Mouse (Mus musculus): ENCODE results near the gene Gltpd2. TPM values are rescaled to one million over a fixed set of nuclear protein-coding genes. Genes with fewer than 3 reads are reported as not detected.

Gene Gltpd2
- polyA plus RNA-seq, 1 experiment = not detected

DNA sequence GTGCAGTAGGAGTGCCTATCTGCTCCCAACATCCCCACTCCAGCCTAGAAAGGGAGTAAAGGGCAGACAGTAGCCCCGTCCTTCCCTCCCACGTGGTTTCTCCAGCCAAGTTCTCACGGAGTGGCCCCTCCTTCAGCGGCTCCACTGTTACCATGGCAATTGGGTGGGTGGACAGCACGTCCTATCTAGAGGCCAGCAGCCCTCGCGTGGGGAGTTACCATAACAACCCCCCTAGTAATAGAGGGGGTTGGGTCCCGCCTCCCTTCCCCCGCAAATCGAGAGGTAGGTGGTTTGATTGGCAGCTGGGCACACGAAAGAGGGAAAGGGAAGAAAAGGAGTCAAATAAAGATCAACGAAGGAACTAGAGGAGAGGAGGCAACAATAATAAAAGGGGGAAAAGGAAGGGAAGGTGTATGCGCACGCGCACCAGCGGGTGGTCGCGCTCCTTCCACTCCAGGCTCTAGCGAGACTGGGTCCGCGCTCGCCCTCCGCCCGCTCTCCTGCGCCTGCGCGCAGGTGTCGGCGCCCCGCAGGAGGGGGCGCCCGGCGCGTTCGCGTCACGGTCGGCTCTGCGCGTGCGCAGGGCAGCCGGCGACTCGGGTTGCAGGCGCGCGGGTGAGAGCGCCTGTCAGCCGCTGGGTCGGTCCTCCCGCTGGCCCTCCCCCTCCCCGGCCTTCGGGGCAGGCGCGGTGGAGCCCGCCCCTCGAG, 43.4 kb downstream of the Gltpd2 start, which contains the start of gene Mink1:
Gene Mink1 (plus strand): TSS at position 595 of the 708 bp plus-strand sequence.
- WGBS = under 1% methylated on average over 54 of the region's 57 CpGs
- Histone ChIP-seq H3K4me1 (ENCODE audit: control insufficient read depth, insufficient read depth, low read length) (no peaks in the 10 kb centered on the region; the same call in 1 of the 2 replicates), H3K27ac (ENCODE audit: control insufficient read depth, insufficient read depth, low read depth, low read length, poor library complexity) (peak within 1 kb of the TSS; percentile 29; the same call in 1 of the 2 replicates), H3K4me3 (replicated peaks; ENCODE audit: control insufficient read depth, low read depth, low read length) (peak within 1 kb of the TSS; percentile 91)
- TF ChIP-seq POLR2A (IDR thresholded peaks at IDR 0.05; ENCODE audit: borderline replicate concordance, control insufficient read depth, low read depth, low read length) = peak; percentile 18; the same call in 1 of the 2 replicates
- TF ChIP-seq CTCF (IDR thresholded peaks at IDR 0.05; ENCODE audit: control insufficient read depth, insufficient read depth, low read length) = no peak

DNA sequence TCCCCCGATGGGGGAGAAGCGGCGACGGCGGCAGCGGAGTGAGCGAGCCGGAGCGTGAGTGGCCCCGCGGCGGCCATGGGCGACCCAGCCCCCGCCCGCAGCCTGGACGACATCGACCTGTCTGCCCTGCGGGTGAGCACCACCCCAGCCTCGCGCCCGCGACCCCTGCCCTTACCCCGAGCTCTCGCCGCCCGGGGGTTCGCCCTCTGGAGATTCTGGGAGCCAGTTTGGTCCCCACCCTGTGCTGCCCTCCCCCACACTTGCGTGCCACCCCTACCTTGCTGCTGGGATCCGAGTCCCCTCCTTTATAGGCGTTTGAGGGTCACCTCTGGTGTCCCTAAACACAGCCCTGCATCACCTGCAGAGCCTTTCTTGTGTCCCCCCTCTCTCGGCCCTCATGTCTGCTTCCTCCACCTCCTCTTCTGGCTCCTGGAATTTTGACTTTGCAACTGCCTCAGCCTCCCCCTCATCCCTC, 44.0 kb downstream of the Gltpd2 start:
- no peaks in the 10 kb centered on the region; the same call in 1 of the 2 replicates for H3K4me1 ChIP-seq (ENCODE audit: control insufficient read depth, insufficient read depth, low read length)
- TF ChIP-seq CTCF (IDR thresholded peaks at IDR 0.05; ENCODE audit: control insufficient read depth, insufficient read depth, low read length) = no peak
- TF ChIP-seq POLR2A (IDR thresholded peaks at IDR 0.05; ENCODE audit: borderline replicate concordance, control insufficient read depth, low read depth, low read length) = no peak
- under 1% methylated on average over 26 of the region's 31 CpGs for WGBS
- H3K27ac ChIP-seq (ENCODE audit: control insufficient read depth, insufficient read depth, low read depth, low read length, poor library complexity) = peak overlapping the region; percentile 29; the same call in 1 of the 2 replicates
- H3K4me3 ChIP-seq (replicated peaks; ENCODE audit: control insufficient read depth, low read depth, low read length) = peak overlapping the region; percentile 91

GRCm38 (mm10) chr11:70563470-70564275, 44.7 kb downstream of the Gltpd2 start:
- TF ChIP-seq POLR2A (IDR thresholded peaks at IDR 0.05; ENCODE audit: borderline replicate concordance, control insufficient read depth, low read depth, low read length) (no peak), CTCF (IDR thresholded peaks at IDR 0.05; ENCODE audit: control insufficient read depth, insufficient read depth, low read length) (no peak)
- H3K27ac ChIP-seq (ENCODE audit: control insufficient read depth, insufficient read depth, low read depth, low read length, poor library complexity) = no peak overlapping the region
- 2% methylated on average over 25 of the region's 25 CpGs for WGBS
- peak overlapping the region; percentile 91 for H3K4me3 ChIP-seq (replicated peaks; ENCODE audit: control insufficient read depth, low read depth, low read length)
- no peaks in the 10 kb centered on the region; the same call in 1 of the 2 replicates for H3K4me1 ChIP-seq (ENCODE audit: control insufficient read depth, insufficient read depth, low read length)

- H3K4me1 ChIP-seq (ENCODE audit: control insufficient read depth, insufficient read depth, low read length) = no peaks in the 10 kb centered on the region; the same call in 1 of the 2 replicates
- no peak overlapping the region for H3K27ac ChIP-seq (ENCODE audit: control insufficient read depth, insufficient read depth, low read depth, low read length, poor library complexity)
- TF ChIP-seq POLR2A (IDR thresholded peaks at IDR 0.05; ENCODE audit: borderline replicate concordance, control insufficient read depth, low read depth, low read length) (no peak), CTCF (IDR thresholded peaks at IDR 0.05; ENCODE audit: control insufficient read depth, insufficient read depth, low read length) (no peak)
- no peak overlapping the region for H3K4me3 ChIP-seq (replicated peaks; ENCODE audit: control insufficient read depth, low read depth, low read length)
- WGBS = 54% methylated on average over 4 of the region's 4 CpGs
These were observed 45.4 kb downstream of the Gltpd2 start for GRCm38 (mm10) chr11:70564276-70564873.

- H3K4me3 ChIP-seq (replicated peaks; ENCODE audit: control insufficient read depth, low read depth, low read length) = no peak overlapping the region
- H3K27ac ChIP-seq (ENCODE audit: control insufficient read depth, insufficient read depth, low read depth, low read length, poor library complexity) = no peak overlapping the region
- TF ChIP-seq POLR2A (IDR thresholded peaks at IDR 0.05; ENCODE audit: borderline replicate concordance, control insufficient read depth, low read depth, low read length) (no peak), CTCF (IDR thresholded peaks at IDR 0.05; ENCODE audit: control insufficient read depth, insufficient read depth, low read length) (no peak)
- WGBS = 80% methylated on average over 7 of the region's 7 CpGs
- H3K4me1 ChIP-seq (ENCODE audit: control insufficient read depth, insufficient read depth, low read length) = no peaks in the 10 kb centered on the region; the same call in 1 of the 2 replicates
These were observed 47.6 kb downstream of the Gltpd2 start for GRCm38 (mm10) chr11:70566586-70566985.

Other genes with a start within 250 kb of the Gltpd2 start
- gene Alox12e, start 196.6 kb upstream of the Gltpd2 start, polyA plus RNA-seq (2011; ENCODE audit: insufficient read depth, insufficient read length, low replicate concordance, missing spikeins) = not detected in 2 replicates
- 2.0 and 3.5 TPM in 2 replicates for gene Alox15, start 167.2 kb upstream of the Gltpd2 start, polyA plus RNA-seq (2011; ENCODE audit: insufficient read depth, insufficient read length, low replicate concordance, missing spikeins)
- 13.9 and 22.7 TPM in 2 replicates for gene Pelp1, start 109.2 kb upstream of the Gltpd2 start, polyA plus RNA-seq (2011; ENCODE audit: insufficient read depth, insufficient read length, low replicate concordance, missing spikeins)
- gene Arrb2, start 86.6 kb upstream of the Gltpd2 start, polyA plus RNA-seq (2011; ENCODE audit: insufficient read depth, insufficient read length, low replicate concordance, missing spikeins) = 201 and 438 TPM in 2 replicates
- gene Med11, start 67.3 kb upstream of the Gltpd2 start, polyA plus RNA-seq (2011; ENCODE audit: insufficient read depth, insufficient read length, low replicate concordance, missing spikeins) = 8.3 and 16.1 TPM in 2 replicates
- 0.66 and 1.5 TPM in 2 replicates for gene Zmynd15, start 59.8 kb upstream of the Gltpd2 start, polyA plus RNA-seq (2011; ENCODE audit: insufficient read depth, insufficient read length, low replicate concordance, missing spikeins)
- gene Cxcl16, start 59.2 kb upstream of the Gltpd2 start, polyA plus RNA-seq (2011; ENCODE audit: insufficient read depth, insufficient read length, low replicate concordance, missing spikeins) = 0.59 and 3.2 TPM in 2 replicates
- not detected in 2 replicates for gene Tm4sf5, start 14.0 kb upstream of the Gltpd2 start, polyA plus RNA-seq (2011; ENCODE audit: insufficient read depth, insufficient read length, low replicate concordance, missing spikeins)
- gene Vmo1, start 4.6 kb upstream of the Gltpd2 start, polyA plus RNA-seq (2011; ENCODE audit: insufficient read depth, insufficient read length, low replicate concordance, missing spikeins) = not detected in 2 replicates
- gene Psmb6, start 6.2 kb downstream of the Gltpd2 start, polyA plus RNA-seq (2011; ENCODE audit: insufficient read depth, insufficient read length, low replicate concordance, missing spikeins) = 90.4 and 129 TPM in 2 replicates
- not detected in 2 replicates for gene Gm40193, start 13.7 kb downstream of the Gltpd2 start, polyA plus RNA-seq (2011; ENCODE audit: insufficient read depth, insufficient read length, low replicate concordance, missing spikeins)
- 1.5 and 4.0 TPM in 2 replicates for gene Pld2, start 20.9 kb downstream of the Gltpd2 start, polyA plus RNA-seq (2011; ENCODE audit: insufficient read depth, insufficient read length, low replicate concordance, missing spikeins)
- gene Mink1, start 43.7 kb downstream of the Gltpd2 start, polyA plus RNA-seq (2011; ENCODE audit: insufficient read depth, insufficient read length, low replicate concordance, missing spikeins) = 50.8 and 79.5 TPM in 2 replicates
- gene 4930544D05Rik, start 96.7 kb downstream of the Gltpd2 start, polyA plus RNA-seq (2011; ENCODE audit: insufficient read depth, insufficient read length, low replicate concordance, missing spikeins) = not detected in 2 replicates
- gene Chrne, start 100.0 kb downstream of the Gltpd2 start, polyA plus RNA-seq (2011; ENCODE audit: insufficient read depth, insufficient read length, low replicate concordance, missing spikeins) = 2.0 TPM in 1 of 2 replicates, not detected in the other
- gene Gp1ba, start 119.9 kb downstream of the Gltpd2 start, polyA plus RNA-seq (2011; ENCODE audit: insufficient read depth, insufficient read length, low replicate concordance, missing spikeins) = 8.6 and 28.3 TPM in 2 replicates
- gene Rnf167, start 128.0 kb downstream of the Gltpd2 start, polyA plus RNA-seq (2011; ENCODE audit: insufficient read depth, insufficient read length, low replicate concordance, missing spikeins) = 125 and 265 TPM in 2 replicates
- gene Slc25a11, start 128.3 kb downstream of the Gltpd2 start, polyA plus RNA-seq (2011; ENCODE audit: insufficient read depth, insufficient read length, low replicate concordance, missing spikeins) = 28.7 and 49.2 TPM in 2 replicates
- 840 and 1,173 TPM in 2 replicates for gene Pfn1, start 135.4 kb downstream of the Gltpd2 start, polyA plus RNA-seq (2011; ENCODE audit: insufficient read depth, insufficient read length, low replicate concordance, missing spikeins)
- 14.7 and 29.8 TPM in 2 replicates for gene Eno3, start 138.0 kb downstream of the Gltpd2 start, polyA plus RNA-seq (2011; ENCODE audit: insufficient read depth, insufficient read length, low replicate concordance, missing spikeins)
- gene Spag7, start 150.2 kb downstream of the Gltpd2 start, polyA plus RNA-seq (2011; ENCODE audit: insufficient read depth, insufficient read length, low replicate concordance, missing spikeins) = 37.1 and 70.9 TPM in 2 replicates
- 11.2 and 24.0 TPM in 2 replicates for gene Camta2, start 168.9 kb downstream of the Gltpd2 start, polyA plus RNA-seq (2011; ENCODE audit: insufficient read depth, insufficient read length, low replicate concordance, missing spikeins)
- gene Inca1, start 181.0 kb downstream of the Gltpd2 start, polyA plus RNA-seq (2011; ENCODE audit: insufficient read depth, insufficient read length, low replicate concordance, missing spikeins) = not detected in 2 replicates
- gene Kif1c, start 181.4 kb downstream of the Gltpd2 start, polyA plus RNA-seq (2011; ENCODE audit: insufficient read depth, insufficient read length, low replicate concordance, missing spikeins) = 10.0 and 13.7 TPM in 2 replicates
- gene Zfp3, start 245.0 kb downstream of the Gltpd2 start, polyA plus RNA-seq (2011; ENCODE audit: insufficient read depth, insufficient read length, low replicate concordance, missing spikeins) = 1.1 and 1.7 TPM in 2 replicates